Mouse (Mus musculus) ovary, adult 18-20 months (tissue): ENCODE data around the gene Tbxas1.

Experiments used
- DNase-seq: peaks from one replicate; pipeline ENCODE4 v3.0.0; 2022; ENCODE audit warnings: low spot score, mixed read lengths

Gene Tbxas1

GRCm38 (mm10) chr6:39120685-39121084 lies 245.5 kb downstream of the Tbxas1 start:
- DNase-seq: no peak

GRCm38 (mm10) chr6:39124719-39125118 lies 249.5 kb downstream of the Tbxas1 start:
- DNase-seq: no peak

GRCm38 (mm10) chr6:39131480-39131879 lies 256.3 kb downstream of the Tbxas1 start:
- DNase-seq: no peak

DNA sequence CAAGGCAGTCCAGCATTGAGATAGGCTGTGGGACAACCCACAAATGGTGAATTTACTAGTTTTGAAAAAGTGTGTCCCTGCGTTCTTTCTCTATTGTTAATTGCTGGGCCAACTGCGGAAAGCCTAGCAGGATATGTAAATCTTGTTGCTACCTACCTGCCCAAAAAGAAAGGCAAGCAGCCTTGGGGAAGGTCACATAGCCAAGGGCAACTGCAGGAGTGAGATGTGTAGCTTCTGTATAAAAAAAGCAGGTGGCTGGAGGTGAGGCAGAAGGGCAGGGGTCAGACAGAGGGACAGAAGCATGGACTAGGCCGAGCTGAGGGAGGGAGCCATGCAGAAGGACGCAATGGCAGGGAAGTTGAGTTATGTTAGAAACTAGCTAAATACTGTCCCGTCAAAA lies 257.4 kb downstream of the Tbxas1 start:
- DNase-seq: no peak
